Mouse (Mus musculus) lung, adult 2 months (tissue): ENCODE results near the gene Neurl3.

ENCODE experiments used
- CTCF ChIP-seq: fragments of 200-500 bp; IDR thresholded peaks from 2 replicates; pipeline ENCODE4 v1.5.1; 2011; ENCODE audit warnings: mild to moderate bottlenecking, low read length, control low read depth; ENCODE audit not compliant: insufficient read depth
- POLR2A ChIP-seq: fragments of 200-500 bp; IDR thresholded peaks from 2 replicates; pipeline ENCODE4 v1.6.1; 2011; ENCODE audit warnings: low read depth, mild to moderate bottlenecking, control low read depth, low read length, borderline replicate concordance; ENCODE audit errors: extremely low read depth

GRCm38 (mm10) chr1:36273288-36273687, 1.2 kb downstream of the Neurl3 start:
- TF ChIP-seq CTCF, result no peak
- peak; percentile 27; the same call in 1 of the 2 replicates for TF ChIP-seq POLR2A
